Mouse (Mus musculus) intestine, embryonic 14.5 days (tissue): ENCODE results near the gene Rnpc3. TPM values are rescaled to one million over a fixed set of nuclear protein-coding genes. Genes with fewer than 3 reads are reported as not detected.

Experiments
- ATAC-seq: fragments of 200-750 bp; cut with Nextera tagmentation; replicated peaks from 2 replicates; pipeline ENCODE4 v1.8.0; 2017; ENCODE audit warnings: low read depth, moderate number of reproducible peaks, moderate TSS enrichment, moderate library complexity; ENCODE audit not compliant: low FRiP score, low TSS enrichment
- DNase-seq: peaks from one replicate; pipeline ENCODE4 v3.0.0-alpha.2; 2018; ENCODE audit warnings: low spot score
- H3K27ac ChIP-seq: fragments of 300-500 bp; sonication (generic); 2 replicates; pipeline ENCODE4 v1.5.1; 2014; ENCODE audit warnings: low read depth, mild to moderate bottlenecking, control low read depth
- H3K27me3 ChIP-seq: fragments of 300-500 bp; sonication (generic); replicated peaks from 2 replicates; pipeline ENCODE4 v1.6.1; 2014; ENCODE audit warnings: low read length, control low read depth; ENCODE audit not compliant: control insufficient read depth, insufficient read depth
- H3K36me3 ChIP-seq: fragments of 300-500 bp; sonication (generic); 2 replicates; pipeline ENCODE4 v1.6.1; 2014; ENCODE audit warnings: low read length, control low read depth; ENCODE audit not compliant: control insufficient read depth, insufficient read depth
- H3K4me1 ChIP-seq: fragments of 300-500 bp; sonication (generic); replicated peaks from 2 replicates; pipeline ENCODE4 v1.6.1; 2014; ENCODE audit warnings: low read length, control low read depth, mixed read lengths; ENCODE audit not compliant: control insufficient read depth, insufficient read depth
- H3K4me2 ChIP-seq: fragments of 300-500 bp; sonication (generic); 2 replicates; pipeline ENCODE4 v1.6.1; 2014; ENCODE audit warnings: low read length
- H3K4me3 ChIP-seq: fragments of 300-500 bp; sonication (generic); 2 replicates; pipeline ENCODE4 v1.5.1; 2014; ENCODE audit warnings: low read depth, low read length, control low read depth, mixed read lengths
- H3K9ac ChIP-seq: fragments of 300-500 bp; sonication (generic); 2 replicates; pipeline ENCODE4 v1.6.1; 2014; ENCODE audit warnings: mild to moderate bottlenecking, low read length
- H3K9me3 ChIP-seq: fragments of 300-500 bp; sonication (generic); 2 replicates; pipeline ENCODE4 v1.6.1; 2016; ENCODE audit warnings: low read length, control low read depth; ENCODE audit not compliant: control insufficient read depth
- WGBS: fragments of 180-500 bp; shearing (Covaris S2); extraction: QIAGEN DNeasy Blood & Tissue Kit; methylation state at CpG from one replicate; pipeline ENCODE4 v1.1.7; 2014; 5-methylcytosine and 5-hydroxymethylcytosine counted together
- polyA plus RNA-seq: library from polyadenylated mRNA; unstranded; fragments of >200 nt; fragmentation: Nextera tagmentation; extraction: Ambion mirVana; gene quantifications from 2 replicates; pipeline ENCODE4 v1.2.1, GENCODE M21; 2014

The Rnpc3 gene
- polyA plus RNA-seq, 1 experiment from 2014 or later: 34.8 TPM

- Histone ChIP-seq H3K4me2 (no peak overlapping the region), H3K4me3 (no peak overlapping the region), H3K9ac (no peak overlapping the region), H3K4me1 (no peaks in the 10 kb centered on the region), H3K9me3 (no peaks in the 10 kb centered on the region), H3K27ac (no peak overlapping the region), H3K36me3 (no peaks in the 10 kb centered on the region), H3K27me3 (no peaks in the 10 kb centered on the region)
- DNase-seq (no peak), ATAC-seq (no peak)
- 82% methylated on average over 1 of the region's 1 CpGs for WGBS
These were observed 39.1 kb downstream of the Rnpc3 start for GRCm38 (mm10) chr3:113590844-113591243.

GRCm38 (mm10) chr3:113574578-113574977 lies 55.4 kb downstream of the Rnpc3 start:
- 78% methylated on average over 4 of the region's 4 CpGs for WGBS
- H3K9ac ChIP-seq: no peak overlapping the region
- H3K4me1 ChIP-seq: no peaks in the 10 kb centered on the region
- no peak overlapping the region for H3K4me2 ChIP-seq
- no peaks in the 10 kb centered on the region for H3K9me3 ChIP-seq
- no peak overlapping the region for H3K4me3 ChIP-seq
- H3K36me3 ChIP-seq: no peaks in the 10 kb centered on the region
- H3K27ac ChIP-seq: no peak overlapping the region
- ATAC-seq: no peak
- DNase-seq: no peak
- no peaks in the 10 kb centered on the region for H3K27me3 ChIP-seq

- Histone ChIP-seq H3K4me1 (no peaks in the 10 kb centered on the region), H3K27ac (no peak overlapping the region), H3K27me3 (no peaks in the 10 kb centered on the region), H3K4me3 (no peak overlapping the region), H3K9ac (no peak overlapping the region), H3K4me2 (no peak overlapping the region), H3K9me3 (no peaks in the 10 kb centered on the region), H3K36me3 (no peaks in the 10 kb centered on the region)
- no peak for DNase-seq
- no peak for ATAC-seq
- 59% methylated on average over 2 of the region's 2 CpGs for WGBS
These were observed 55.8 kb downstream of the Rnpc3 start for GRCm38 (mm10) chr3:113574138-113574537.

GRCm38 (mm10) chr3:113572158-113572557 lies 57.8 kb downstream of the Rnpc3 start:
- Histone ChIP-seq H3K27ac (no peak overlapping the region), H3K9ac (no peak overlapping the region)
- ATAC-seq: no peak

More at GRCm38 (mm10) chr3:113572158-113572557, 57.8 kb downstream of the Rnpc3 start:
- no peaks in the 10 kb centered on the region for H3K27me3 ChIP-seq
- no peak overlapping the region for H3K4me3 ChIP-seq
- H3K4me1 ChIP-seq: no peaks in the 10 kb centered on the region
- H3K4me2 ChIP-seq: no peak overlapping the region
- 44% methylated on average over 3 of the region's 3 CpGs for WGBS
- no peaks in the 10 kb centered on the region for H3K36me3 ChIP-seq
- H3K9me3 ChIP-seq: no peaks in the 10 kb centered on the region
- DNase-seq: no peak

Other genes with a start within 250 kb of the Rnpc3 start
- gene Amy2a1, start 97.7 kb downstream of the Rnpc3 start, polyA plus RNA-seq: 210 TPM in 1 of 2 replicates, not detected in the other
- gene Amy1, start 23.4 kb downstream of the Rnpc3 start, polyA plus RNA-seq: 1.5 and 3.0 TPM in 2 replicates